Mouse (Mus musculus) ES-Bruce4 (cell line): ENCODE results near the gene Pou2f2. TPM values are rescaled to one million over a fixed set of nuclear protein-coding genes. Genes with fewer than 3 reads are reported as not detected.

Source experiments
- H3K27ac ChIP-seq: 2 replicates; pipeline ENCODE4 v1.5.1; 2012; ENCODE audit warnings: low read length, inconsistent platforms; ENCODE audit not compliant: insufficient read depth
- H3K27me3 ChIP-seq: 2 replicates; pipeline ENCODE4 v1.6.1; 2012; ENCODE audit warnings: mild to moderate bottlenecking, low read length, inconsistent platforms; ENCODE audit not compliant: control insufficient read depth, poor library complexity, insufficient read depth, severe bottlenecking
- H3K36me3 ChIP-seq: 2 replicates; pipeline ENCODE4 v1.6.1; 2012; ENCODE audit warnings: inconsistent platforms, mild to moderate bottlenecking, low read length, moderate library complexity; ENCODE audit not compliant: control insufficient read depth, poor library complexity, insufficient read depth, severe bottlenecking
- H3K4me1 ChIP-seq: one replicate; pipeline ENCODE4 v1.8.1; 2011; ENCODE audit warnings: low read length; ENCODE audit not compliant: control insufficient read depth, insufficient read depth
- H3K4me3 ChIP-seq: 2 replicates; pipeline ENCODE4 v1.5.1; 2011; ENCODE audit warnings: low read depth, mild to moderate bottlenecking, low read length
- H3K9ac ChIP-seq: 2 replicates; pipeline ENCODE4 v1.6.1; 2012; ENCODE audit warnings: low read depth, mild to moderate bottlenecking, inconsistent platforms; ENCODE audit not compliant: poor library complexity, severe bottlenecking
- H3K9me3 ChIP-seq: replicated peaks from 2 replicates; pipeline ENCODE4 v1.6.1; 2012; ENCODE audit warnings: mild to moderate bottlenecking, low read length, inconsistent platforms; ENCODE audit not compliant: control insufficient read depth, poor library complexity, insufficient read depth, severe bottlenecking
- CTCF ChIP-seq: IDR thresholded peaks from one replicate; pipeline ENCODE4 v1.8.1; 2011; ENCODE audit warnings: low read depth, low read length
- EP300 ChIP-seq: IDR thresholded peaks from 2 replicates; pipeline ENCODE4 v1.6.1; 2011; ENCODE audit warnings: low read depth, low read length; ENCODE audit not compliant: insufficient read depth
- POLR2A ChIP-seq: IDR thresholded peaks from one replicate; pipeline ENCODE4 v1.8.1; 2011; ENCODE audit warnings: low read length; ENCODE audit not compliant: insufficient read depth
- polyA plus RNA-seq: library from polyadenylated mRNA; stranded (reverse); fragments of >200 nt; gene quantifications from 2 replicates; pipeline ENCODE4 v1.2.4, GENCODE M21; 2011; ENCODE audit warnings: low read depth; ENCODE audit not compliant: missing spikeins, insufficient read depth, insufficient read length

Pou2f2 gene
- polyA plus RNA-seq, 1 experiment: 1.8 TPM

- Histone ChIP-seq H3K9me3 (no peaks in the 10 kb centered on the region), H3K9ac (no peak overlapping the region), H3K27ac (peak overlapping the region; percentile 56; the same call in 1 of the 2 replicates), H3K4me3 (no peak overlapping the region), H3K27me3 (no peaks in the 10 kb centered on the region), H3K36me3 (peaks cover 18% of the 10 kb centered on the region), H3K4me1 (peaks cover 7% of the 10 kb centered on the region)
- TF ChIP-seq POLR2A: no peak
- TF ChIP-seq CTCF: peak; percentile 49
Measured at GRCm38 (mm10) chr7:25086656-25087055, 92.9 kb downstream of the Pou2f2 start.

GRCm38 (mm10) chr7:25084621-25085020, 94.9 kb downstream of the Pou2f2 start:
- Histone ChIP-seq H3K9ac (no peak overlapping the region), H3K9me3 (no peaks in the 10 kb centered on the region), H3K27me3 (no peaks in the 10 kb centered on the region), H3K4me1 (peaks cover 6% of the 10 kb centered on the region), H3K27ac (peak overlapping the region; percentile 37; the same call in 1 of the 2 replicates), H3K36me3 (peaks cover 33% of the 10 kb centered on the region), H3K4me3 (no peak overlapping the region)
- TF ChIP-seq POLR2A: no peak
- no peak for TF ChIP-seq CTCF
- TF ChIP-seq EP300: no peak

- Histone ChIP-seq H3K4me1 (peaks cover 6% of the 10 kb centered on the region), H3K9ac (no peak overlapping the region), H3K27me3 (no peaks in the 10 kb centered on the region), H3K27ac (no peak overlapping the region), H3K36me3 (peaks cover 36% of the 10 kb centered on the region), H3K9me3 (no peaks in the 10 kb centered on the region), H3K4me3 (no peak overlapping the region)
- TF ChIP-seq POLR2A: no peak
- no peak for TF ChIP-seq EP300
- peak; percentile 55 for TF ChIP-seq CTCF
Measured at GRCm38 (mm10) chr7:25082510-25082909, 97.0 kb downstream of the Pou2f2 start.

- TF ChIP-seq EP300: no peak
- TF ChIP-seq CTCF: no peak
- H3K9me3 ChIP-seq: no peaks in the 10 kb centered on the region
- H3K4me1 ChIP-seq: peaks cover 6% of the 10 kb centered on the region
- H3K27me3 ChIP-seq: no peaks in the 10 kb centered on the region
- peak overlapping the region; percentile 20 for H3K4me3 ChIP-seq
- peaks cover 36% of the 10 kb centered on the region for H3K36me3 ChIP-seq
- no peak overlapping the region for H3K27ac ChIP-seq
- H3K9ac ChIP-seq: 0 out of 2 replicates have a peak overlapping the region, but pooled peaks have one; percentile 1
Measured at GRCm38 (mm10) chr7:25080431-25080830, 99.1 kb downstream of the Pou2f2 start.

DNA sequence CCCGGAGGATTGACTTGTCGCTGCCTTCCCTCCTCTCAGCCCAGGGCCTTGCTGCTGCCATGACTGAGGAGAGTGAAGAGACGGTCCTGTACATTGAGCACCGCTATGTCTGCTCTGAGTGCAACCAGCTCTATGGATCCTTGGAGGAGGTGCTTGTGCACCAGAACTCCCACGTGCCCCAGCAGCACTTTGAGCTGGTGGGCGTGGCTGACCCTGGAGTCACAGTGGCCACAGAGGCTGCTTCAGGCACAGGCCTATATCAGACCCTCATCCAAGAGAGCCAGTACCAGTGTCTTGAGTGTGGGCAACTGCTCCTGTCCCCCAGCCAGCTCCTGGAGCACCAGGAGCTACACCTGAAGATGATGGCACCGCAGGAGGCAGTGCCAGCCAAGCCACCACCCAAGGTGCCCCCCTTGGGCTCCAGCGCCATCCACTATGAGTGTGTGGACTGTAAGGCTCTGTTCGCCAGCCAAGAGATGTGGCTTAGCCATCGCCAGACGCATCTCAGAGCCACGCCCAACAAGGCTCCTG, 100.0 kb downstream of the Pou2f2 start:
- TF ChIP-seq CTCF (no peak), POLR2A (no peak), EP300 (no peak)
- Histone ChIP-seq H3K27me3 (no peaks in the 10 kb centered on the region), H3K27ac (no peak overlapping the region), H3K4me1 (peaks cover 6% of the 10 kb centered on the region), H3K4me3 (no peak overlapping the region), H3K9ac (no peak overlapping the region), H3K9me3 (no peaks in the 10 kb centered on the region), H3K36me3 (peaks cover 36% of the 10 kb centered on the region)

GRCm38 (mm10) chr7:25077414-25077755, 102.1 kb downstream of the Pou2f2 start:
- Histone ChIP-seq H3K9me3 (no peaks in the 10 kb centered on the region), H3K4me1 (peaks cover 6% of the 10 kb centered on the region), H3K27me3 (no peaks in the 10 kb centered on the region), H3K4me3 (peak overlapping the region; percentile 90), H3K9ac (peak overlapping the region; percentile 98), H3K36me3 (peaks cover 25% of the 10 kb centered on the region), H3K27ac (no peak overlapping the region)
- TF ChIP-seq CTCF: no peak
- TF ChIP-seq POLR2A: no peak
